Mouse (Mus musculus) lung, embryonic 16.5 days (tissue): ENCODE results near the gene Kctd2. TPM values are rescaled to one million over a fixed set of nuclear protein-coding genes. Genes with fewer than 3 reads are reported as not detected.

Experiments used
- ATAC-seq: fragments of 200-750 bp; cut with Nextera tagmentation; 2 replicates; pipeline ENCODE4 v1.8.0; 2017; ENCODE audit warnings: low read depth, mild to moderate bottlenecking, moderate library complexity
- H3K27ac ChIP-seq: fragments of 300-500 bp; sonication (generic); 2 replicates; pipeline ENCODE4 v1.5.1; 2014; ENCODE audit warnings: mild to moderate bottlenecking, control low read depth, low read length
- H3K27me3 ChIP-seq: fragments of 300-500 bp; sonication (generic); 2 replicates; pipeline ENCODE4 v1.6.1; 2014; ENCODE audit warnings: low read depth, low read length, mixed read lengths; ENCODE audit not compliant: control insufficient read depth, insufficient read depth
- H3K36me3 ChIP-seq: fragments of 300-500 bp; sonication (generic); 2 replicates; pipeline ENCODE4 v1.6.1; 2014; ENCODE audit warnings: low read length; ENCODE audit not compliant: control insufficient read depth, insufficient read depth
- H3K4me1 ChIP-seq: fragments of 300-500 bp; sonication (generic); replicated peaks from 2 replicates; pipeline ENCODE4 v1.6.1; 2014; ENCODE audit warnings: low read length, mixed read lengths; ENCODE audit not compliant: control insufficient read depth, insufficient read depth
- H3K4me2 ChIP-seq: fragments of 300-500 bp; sonication (generic); 2 replicates; pipeline ENCODE4 v1.6.1; 2014; ENCODE audit warnings: low read depth, low read length, control low read depth
- H3K4me3 ChIP-seq: fragments of 300-500 bp; sonication (generic); 2 replicates; pipeline ENCODE4 v1.5.1; 2014; ENCODE audit warnings: mild to moderate bottlenecking, low read length, control low read depth
- H3K9ac ChIP-seq: fragments of 300-500 bp; sonication (generic); 2 replicates; pipeline ENCODE4 v1.6.1; 2014; ENCODE audit warnings: low read length, control low read depth
- H3K9me3 ChIP-seq: fragments of 300-500 bp; sonication (generic); 2 replicates; pipeline ENCODE4 v1.6.1; 2016; ENCODE audit warnings: low read length; ENCODE audit not compliant: control insufficient read depth
- WGBS: fragments of 180-500 bp; shearing (Covaris S2); extraction: QIAGEN DNeasy Blood & Tissue Kit; methylation state at CpG from one replicate; pipeline ENCODE4 v1.1.7; 2014; 5-methylcytosine and 5-hydroxymethylcytosine counted together
- polyA plus RNA-seq: library from polyadenylated mRNA; unstranded; fragments of >200 nt; fragmentation: Nextera tagmentation; extraction: Ambion mirVana; gene quantifications from 2 replicates; pipeline ENCODE4 v1.2.1, GENCODE M21; 2015

Gene Kctd2
- polyA plus RNA-seq, 1 experiment from 2014 or later = 4.3 TPM

DNA sequence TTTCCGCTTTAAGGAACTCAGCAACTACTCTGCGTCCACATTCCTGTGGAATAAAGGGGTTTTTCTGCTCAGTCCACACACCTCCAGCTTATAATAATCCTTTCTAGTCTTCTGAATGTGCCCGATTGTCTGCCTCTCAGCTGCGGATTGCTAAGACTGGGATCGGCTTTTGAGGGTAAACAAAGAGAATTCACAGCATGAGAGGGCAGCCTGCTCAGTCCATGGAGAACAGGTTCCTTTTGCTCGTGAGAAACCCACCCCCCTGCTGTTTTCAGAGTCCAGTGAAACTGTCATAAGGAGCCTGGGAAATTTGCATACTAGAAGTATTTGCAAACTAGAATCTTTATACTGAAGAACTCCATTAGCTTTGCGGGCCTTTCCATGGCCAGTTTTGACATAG is 10.4 kb upstream of the Kctd2 start:
- Histone ChIP-seq H3K36me3 (peaks cover 16% of the 10 kb centered on the region), H3K4me1 (peaks cover 19% of the 10 kb centered on the region), H3K4me3 (no peak overlapping the region), H3K27ac (no peak overlapping the region), H3K27me3 (no peaks in the 10 kb centered on the region), H3K9me3 (no peaks in the 10 kb centered on the region), H3K4me2 (no peak overlapping the region), H3K9ac (no peak overlapping the region)
- no peak for ATAC-seq
- 77% methylated on average over 7 of the region's 7 CpGs for WGBS

DNA sequence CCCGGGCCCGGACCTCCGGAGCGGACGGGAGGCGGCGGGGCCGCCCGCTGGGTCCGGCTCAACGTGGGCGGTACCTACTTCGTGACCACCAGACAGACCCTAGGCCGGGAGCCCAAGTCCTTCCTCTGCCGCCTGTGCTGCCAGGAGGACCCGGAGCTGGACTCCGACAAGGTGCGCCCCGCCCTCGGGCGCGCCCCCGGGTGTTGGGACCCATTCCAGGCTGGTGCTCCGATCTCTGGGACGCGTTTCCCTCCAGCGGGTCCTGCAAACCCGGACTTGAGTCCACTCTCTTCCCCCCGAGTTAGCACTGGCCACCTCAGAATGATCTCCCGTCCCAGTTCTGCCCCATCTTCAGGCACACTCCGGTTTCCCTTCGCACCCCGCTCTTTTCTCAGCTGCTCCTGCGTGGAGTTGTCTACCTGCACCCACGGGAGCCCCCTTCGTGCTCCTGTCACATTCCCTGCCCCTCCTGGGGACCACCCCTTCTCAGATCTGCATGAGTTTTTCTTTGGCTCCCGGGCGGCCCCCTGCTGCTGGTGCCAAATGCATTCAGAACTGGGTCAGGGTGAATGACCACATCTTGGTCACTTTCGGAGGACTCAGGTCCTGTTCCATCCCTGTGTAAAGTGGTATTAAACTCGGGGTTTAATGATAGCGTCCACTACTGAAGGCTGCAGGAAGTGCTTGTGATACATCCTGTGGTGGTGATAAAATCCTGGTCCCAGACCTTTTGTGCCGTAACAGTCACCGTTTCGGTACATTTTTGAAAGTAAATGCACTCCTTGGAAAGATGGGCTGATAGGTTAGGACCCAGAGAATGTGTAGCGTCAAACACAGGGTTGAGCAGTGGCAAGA is 635 bp downstream of the Kctd2 start:
- Histone ChIP-seq H3K4me3 (peak overlapping the region; percentile 88), H3K27me3 (no peaks in the 10 kb centered on the region), H3K9ac (peak overlapping the region; percentile 96), H3K4me1 (peaks cover 18% of the 10 kb centered on the region), H3K27ac (peak overlapping the region; percentile 82), H3K36me3 (peaks cover 16% of the 10 kb centered on the region), H3K9me3 (no peaks in the 10 kb centered on the region), H3K4me2 (peak overlapping the region; percentile 89)
- ATAC-seq = peak; percentile 75
- 1% methylated on average over 44 of the region's 45 CpGs for WGBS

DNA sequence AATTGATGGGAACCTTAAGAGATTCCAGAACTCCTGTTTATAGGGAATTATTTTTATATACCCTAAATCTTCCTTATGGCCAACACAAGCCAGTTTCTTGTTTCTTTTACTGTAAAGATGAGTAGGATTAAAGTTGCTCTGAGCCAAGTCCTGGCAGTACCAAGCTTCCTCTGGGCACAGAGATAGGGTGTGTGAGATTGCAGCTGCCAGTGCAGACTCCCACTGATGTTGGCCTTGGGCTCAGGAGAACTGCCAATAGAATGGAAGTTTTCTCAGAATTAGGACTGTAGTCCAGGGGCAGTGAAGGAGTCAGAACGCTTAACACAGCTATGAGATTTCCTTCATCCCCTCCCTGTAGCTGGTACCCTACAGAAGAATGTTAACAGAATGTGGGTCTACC is 1.4 kb downstream of the Kctd2 start:
- no peaks in the 10 kb centered on the region for H3K27me3 ChIP-seq
- H3K9me3 ChIP-seq = no peaks in the 10 kb centered on the region
- H3K4me2 ChIP-seq = peak overlapping the region; percentile 89
- H3K36me3 ChIP-seq = peaks cover 14% of the 10 kb centered on the region; the same call in 1 of the 2 replicates
- no peak for ATAC-seq
- WGBS = 52% methylated on average over 1 of the region's 1 CpGs
- no peak overlapping the region for H3K27ac ChIP-seq
- peak overlapping the region; percentile 96 for H3K9ac ChIP-seq
- peak overlapping the region; percentile 88; the same call in 1 of the 2 replicates for H3K4me3 ChIP-seq
- H3K4me1 ChIP-seq = peaks cover 18% of the 10 kb centered on the region

DNA sequence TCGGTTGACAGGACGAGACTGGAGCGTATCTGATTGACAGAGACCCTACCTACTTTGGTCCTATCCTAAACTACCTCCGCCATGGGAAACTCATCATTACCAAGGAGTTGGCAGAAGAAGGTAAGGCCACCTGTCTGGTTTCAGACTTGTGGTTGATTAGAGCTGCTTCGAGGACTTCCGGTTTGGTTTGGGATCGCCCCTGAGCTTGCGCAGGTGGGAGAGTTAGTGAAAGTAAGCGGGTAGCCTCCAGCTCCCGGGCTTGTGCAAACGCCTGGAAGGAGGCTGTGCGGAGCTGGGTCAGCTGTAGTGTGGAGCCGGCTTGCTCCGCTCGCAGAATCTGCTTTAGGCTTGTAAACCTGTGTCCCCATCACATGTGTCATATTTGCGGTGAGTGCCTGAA is 2.0 kb downstream of the Kctd2 start:
- no peaks in the 10 kb centered on the region for H3K9me3 ChIP-seq

DNA sequence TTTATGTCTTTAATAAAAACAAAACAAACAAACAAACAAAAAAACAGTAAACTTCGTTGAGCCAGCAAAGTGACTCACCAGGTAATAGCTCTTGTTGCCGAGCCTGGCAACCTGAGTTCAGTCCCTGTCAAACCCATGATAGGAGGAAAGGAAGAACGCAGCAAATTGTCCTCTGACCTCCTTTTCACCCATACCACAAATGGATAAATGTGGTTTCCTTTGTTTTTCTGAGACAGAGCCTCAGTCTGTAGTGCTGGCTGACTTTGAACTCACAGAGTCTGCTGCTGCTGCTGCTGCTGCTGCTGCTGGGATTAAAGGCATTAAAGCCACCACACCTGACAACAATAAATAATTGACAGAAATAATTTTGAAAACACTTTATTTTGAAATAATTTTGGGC is 3.2 kb downstream of the Kctd2 start:
- H3K4me3 ChIP-seq = no peak overlapping the region
- H3K4me1 ChIP-seq = peaks cover 18% of the 10 kb centered on the region
- WGBS = 77% methylated on average over 3 of the region's 3 CpGs
- no peak overlapping the region for H3K4me2 ChIP-seq
- no peaks in the 10 kb centered on the region for H3K9me3 ChIP-seq
- ATAC-seq = no peak
- peaks cover 9% of the 10 kb centered on the region for H3K36me3 ChIP-seq
- H3K9ac ChIP-seq = no peak overlapping the region
- no peaks in the 10 kb centered on the region for H3K27me3 ChIP-seq
- no peak overlapping the region for H3K27ac ChIP-seq

More for the DNA sequence above, 2.0 kb downstream of the Kctd2 start:
- no peak overlapping the region for H3K27ac ChIP-seq
- peak overlapping the region; percentile 8; the same call in 1 of the 2 replicates for H3K9ac ChIP-seq
- H3K36me3 ChIP-seq = peaks cover 9% of the 10 kb centered on the region
- peaks cover 18% of the 10 kb centered on the region for H3K4me1 ChIP-seq
- 88% methylated on average over 16 of the region's 16 CpGs for WGBS
- no peak overlapping the region for H3K4me3 ChIP-seq
- ATAC-seq = no peak
- no peak overlapping the region for H3K4me2 ChIP-seq
- H3K27me3 ChIP-seq = no peaks in the 10 kb centered on the region

GRCm38 (mm10) chr11:115424666-115425065 is 4.7 kb downstream of the Kctd2 start:
- Histone ChIP-seq H3K4me2 (no peak overlapping the region), H3K36me3 (peaks cover 9% of the 10 kb centered on the region), H3K9ac (no peak overlapping the region), H3K4me1 (peaks cover 11% of the 10 kb centered on the region), H3K27ac (no peak overlapping the region), H3K9me3 (no peaks in the 10 kb centered on the region), H3K27me3 (no peaks in the 10 kb centered on the region), H3K4me3 (no peak overlapping the region)
- ATAC-seq = no peak
- WGBS = 86% methylated on average over 7 of the region's 7 CpGs

DNA sequence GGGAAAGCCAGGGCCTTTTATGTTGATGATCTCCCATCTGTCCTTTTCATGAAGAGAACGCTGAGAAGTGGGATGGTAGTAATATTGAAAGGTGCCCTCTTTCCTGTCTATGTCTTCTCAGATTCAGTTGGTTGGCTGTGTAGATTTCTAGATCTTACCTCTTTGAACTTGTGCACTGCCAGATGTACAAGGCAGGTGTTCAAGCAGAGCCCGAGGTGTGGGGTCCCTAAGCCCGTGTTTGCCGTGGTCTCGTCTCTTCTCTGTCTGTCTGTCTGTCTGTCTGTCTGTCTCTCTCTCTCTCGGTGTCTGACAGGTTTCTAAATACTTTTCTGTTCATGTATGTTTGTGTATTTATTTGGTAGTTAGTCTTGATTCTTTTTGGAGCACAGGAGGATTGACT is 5.7 kb downstream of the Kctd2 start:
- Histone ChIP-seq H3K36me3 (peaks cover 17% of the 10 kb centered on the region), H3K27ac (no peak overlapping the region), H3K4me3 (no peak overlapping the region), H3K9ac (no peak overlapping the region), H3K4me2 (no peak overlapping the region), H3K27me3 (no peaks in the 10 kb centered on the region), H3K4me1 (peaks cover 11% of the 10 kb centered on the region), H3K9me3 (no peaks in the 10 kb centered on the region)
- no peak for ATAC-seq
- 88% methylated on average over 6 of the region's 6 CpGs for WGBS

DNA sequence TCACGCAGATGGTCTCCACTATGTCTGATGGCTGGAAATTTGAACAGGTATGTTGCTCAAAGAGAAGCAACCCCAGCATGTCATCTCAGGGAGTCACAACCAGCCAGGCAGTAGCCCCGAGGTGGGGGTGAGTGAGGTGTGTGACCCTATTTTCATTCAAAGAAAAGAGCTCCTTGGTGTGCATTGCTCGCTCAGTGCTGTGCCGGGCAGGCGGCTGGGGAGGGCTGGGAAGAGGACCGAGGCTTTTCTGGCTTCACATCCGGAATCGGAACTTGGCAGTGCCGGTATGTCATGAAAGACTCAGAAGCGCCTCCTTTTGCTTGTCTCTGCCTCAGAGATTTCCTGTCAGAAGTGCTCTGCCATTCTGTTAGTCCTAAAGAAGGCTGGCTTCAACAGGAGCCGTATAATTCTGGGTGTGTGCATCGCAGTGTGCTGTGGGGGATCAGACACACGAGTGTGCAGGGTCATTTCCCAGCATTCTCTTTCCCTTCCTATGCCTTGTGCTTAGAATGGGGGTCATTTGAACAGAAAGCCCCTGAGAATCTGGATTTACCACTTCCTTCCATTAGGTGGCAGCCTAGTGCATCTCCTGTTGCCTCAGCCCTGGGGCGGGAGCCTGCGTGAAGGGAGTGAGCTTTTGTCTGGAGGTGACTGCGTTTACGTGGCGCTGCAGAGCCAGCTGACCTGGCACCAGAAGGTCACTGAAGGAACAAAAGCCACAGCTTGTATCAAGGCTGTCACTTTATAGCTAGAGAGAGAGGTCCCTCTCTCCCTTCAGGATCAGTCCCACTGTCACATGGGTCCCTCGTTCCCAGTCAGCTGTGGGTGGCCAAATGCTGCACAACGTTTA is 7.8 kb downstream of the Kctd2 start:
- H3K27me3 ChIP-seq = no peaks in the 10 kb centered on the region
- H3K27ac ChIP-seq = peak overlapping the region; percentile 67
- H3K9me3 ChIP-seq = no peaks in the 10 kb centered on the region
- H3K4me2 ChIP-seq = peak overlapping the region; percentile 10; the same call in 1 of the 2 replicates
- 37% methylated on average over 20 of the region's 20 CpGs for WGBS
- peaks cover 2% of the 10 kb centered on the region; the same call in 1 of the 2 replicates for H3K4me1 ChIP-seq
- peak; percentile 76 for ATAC-seq
- H3K4me3 ChIP-seq = 0 out of 2 replicates have a peak overlapping the region, but pooled peaks have one; percentile 9
- peak overlapping the region; percentile 31; the same call in 1 of the 2 replicates for H3K9ac ChIP-seq
- H3K36me3 ChIP-seq = peaks cover 27% of the 10 kb centered on the region

DNA sequence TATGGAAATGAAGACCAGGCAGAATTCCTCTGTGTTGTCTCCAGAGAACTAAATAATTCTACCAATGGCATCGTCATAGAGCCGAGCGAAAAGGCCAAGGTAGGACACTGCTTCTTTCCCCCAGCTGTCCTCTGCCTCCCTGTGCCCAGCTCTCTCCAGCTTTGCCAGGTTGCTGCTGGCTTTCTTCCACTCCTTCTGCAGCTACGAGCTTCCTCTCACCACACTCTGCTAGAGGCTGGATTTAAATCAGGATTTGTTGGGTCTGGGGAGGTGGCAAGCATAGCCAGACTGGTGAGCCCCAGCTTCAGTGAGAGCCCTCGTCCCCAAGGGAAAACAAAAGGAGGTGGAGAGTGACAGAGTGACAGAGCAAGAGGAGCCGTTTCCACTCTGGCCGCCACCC is 9.4 kb downstream of the Kctd2 start:
- 79% methylated on average over 7 of the region's 7 CpGs for WGBS
- H3K9me3 ChIP-seq = no peaks in the 10 kb centered on the region
- H3K4me3 ChIP-seq = no peak overlapping the region
- peaks cover 25% of the 10 kb centered on the region for H3K36me3 ChIP-seq
- H3K4me1 ChIP-seq = peaks cover 2% of the 10 kb centered on the region; the same call in 1 of the 2 replicates
- no peak overlapping the region for H3K27ac ChIP-seq
- no peak overlapping the region for H3K9ac ChIP-seq
- H3K27me3 ChIP-seq = no peaks in the 10 kb centered on the region
- no peak for ATAC-seq
- no peak overlapping the region for H3K4me2 ChIP-seq
